ENCODE assay signal across 13 mouse cellular contexts in the genomic region with DNA sequence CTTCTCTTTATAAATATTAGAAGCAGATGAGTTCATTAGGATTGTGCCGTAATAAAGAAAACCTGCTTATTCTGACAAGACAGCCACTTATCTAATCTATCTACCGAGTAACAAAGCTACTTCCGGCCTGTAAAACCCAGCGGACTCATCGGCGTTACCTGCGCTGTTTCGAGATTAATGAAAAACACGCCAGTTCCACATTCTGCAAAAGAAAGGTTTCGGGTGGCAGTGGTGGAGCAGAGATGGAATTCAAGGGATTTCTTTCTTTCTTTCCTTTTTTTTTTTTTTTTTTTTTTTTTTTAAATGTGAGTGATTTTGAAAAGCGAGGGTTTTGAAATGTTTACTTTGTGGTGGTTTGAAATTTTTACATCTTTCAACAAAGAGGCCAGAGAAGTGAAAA.
DNase-seq lines count a peak whose midpoint lies in the region; ATAC-seq lines count a peak whose summit lies in the region.
"Had no signal": no experiment of that assay in that cellular context is flagged by ENCODE, and none has a peak within 500 bp of the region (broad histone marks: within the 10 kb centered on the region; RNA-seq: fewer than 3 reads in every experiment).

No protein-coding gene starts in this region.

- 38% methylated on average over 11 of the region's 11 CpGs for WGBS in kidney, embryonic 14.5 days
- 7% methylated on average over 11 of the region's 11 CpGs for WGBS in embryonic facial prominence, embryonic 13.5 days
- WGBS in intestine, embryonic 16.5 days = 29% methylated on average over 11 of the region's 11 CpGs
- WGBS in neural tube, embryonic 15.5 days = 39% methylated on average over 11 of the region's 11 CpGs

- 0 out of 2 replicates have a peak overlapping the region, but pooled peaks have one; percentile 12 for H3K4me2 ChIP-seq in kidney, embryonic 14.5 days (replicated peaks; ENCODE audit: low read depth, low read length)
- peak overlapping the region; percentile 59 for H3K4me2 ChIP-seq in embryonic facial prominence, embryonic 13.5 days
- H3K4me2 ChIP-seq in intestine, embryonic 16.5 days (ENCODE audit: low read depth, low read length) = 0 out of 2 replicates have a peak overlapping the region, but pooled peaks have one; percentile 10
- peak overlapping the region; percentile 37; the same call in 1 of the 2 replicates for H3K4me2 ChIP-seq in neural tube, embryonic 15.5 days
- H3K4me2 ChIP-seq: liver, embryonic 15.5 days had no signal

- intact Hi-C loops in left cerebral cortex, postnatal 10 days (cut with DNase I) = no loop called here

- H3K4me1 ChIP-seq in kidney, embryonic 14.5 days (ENCODE audit: control insufficient read depth, insufficient read depth, low read length) = peaks cover 14% of the 10 kb centered on the region
- peaks cover 79% of the 10 kb centered on the region for H3K4me1 ChIP-seq in embryonic facial prominence, embryonic 13.5 days
- peaks cover 4% of the 10 kb centered on the region for H3K4me1 ChIP-seq in intestine, embryonic 16.5 days (ENCODE audit: control insufficient read depth, insufficient read depth, low read length)
- H3K4me1 ChIP-seq in neural tube, embryonic 15.5 days = peaks cover 52% of the 10 kb centered on the region
- H3K4me1 ChIP-seq: liver, embryonic 15.5 days had no signal

- H3K4me3 ChIP-seq in kidney, embryonic 14.5 days (ENCODE audit: low read length) = peak overlapping the region; percentile 12; the same call in 1 of the 2 replicates
- H3K4me3 ChIP-seq in embryonic facial prominence, embryonic 13.5 days = peak overlapping the region; percentile 24
- no peak overlapping the region for H3K4me3 ChIP-seq in intestine, embryonic 16.5 days (ENCODE audit: low read length)
- H3K4me3 ChIP-seq in neural tube, embryonic 15.5 days (replicated peaks) = no peak overlapping the region
- H3K4me3 ChIP-seq: layer of hippocampus, adult 2 months; liver, embryonic 15.5 days had no signal

- ATAC-seq in kidney, embryonic 14.5 days (ENCODE audit: low FRiP score, low TSS enrichment) = no peak
- ATAC-seq in embryonic facial prominence, embryonic 13.5 days (ENCODE audit: insufficient number of reproducible peaks, insufficient read depth, low FRiP score, low TSS enrichment, low read depth) = no peak
- no peak for ATAC-seq in intestine, embryonic 16.5 days
- ATAC-seq in neural tube, embryonic 15.5 days (ENCODE audit: low FRiP score) = no peak

- H3K27me3 ChIP-seq in kidney, embryonic 14.5 days (ENCODE audit: control insufficient read depth, insufficient read depth, low read length) = peaks cover 32% of the 10 kb centered on the region
- peaks cover 28% of the 10 kb centered on the region for H3K27me3 ChIP-seq in embryonic facial prominence, embryonic 13.5 days
- peaks cover 4% of the 10 kb centered on the region for H3K27me3 ChIP-seq in intestine, embryonic 16.5 days (replicated peaks; ENCODE audit: control insufficient read depth, insufficient read depth, low read length)
- H3K27me3 ChIP-seq in neural tube, embryonic 15.5 days (replicated peaks) = peaks cover 22% of the 10 kb centered on the region; the same call in 1 of the 2 replicates

- H3K36me3 ChIP-seq in kidney, embryonic 14.5 days (ENCODE audit: control insufficient read depth, insufficient read depth, low read length) = no peaks in the 10 kb centered on the region
- no peaks in the 10 kb centered on the region for H3K36me3 ChIP-seq in embryonic facial prominence, embryonic 13.5 days
- H3K36me3 ChIP-seq in intestine, embryonic 16.5 days (ENCODE audit: control insufficient read depth, insufficient read depth, low read length) = no peaks in the 10 kb centered on the region
- no peaks in the 10 kb centered on the region for H3K36me3 ChIP-seq in neural tube, embryonic 15.5 days
- H3K36me3 ChIP-seq: G1E; liver, embryonic 15.5 days had no signal

- H3K27ac ChIP-seq in kidney, embryonic 14.5 days (ENCODE audit: low read depth, low read length) = no peak overlapping the region
- peak overlapping the region; percentile 91 for H3K27ac ChIP-seq in embryonic facial prominence, embryonic 13.5 days
- H3K27ac ChIP-seq in intestine, embryonic 16.5 days (ENCODE audit: low read length) = no peak overlapping the region
- H3K27ac ChIP-seq in neural tube, embryonic 15.5 days (replicated peaks) = no peak overlapping the region
- H3K27ac ChIP-seq: layer of hippocampus, adult 2 months; liver, embryonic 15.5 days had no signal

- no peaks in the 10 kb centered on the region for H3K9me3 ChIP-seq in kidney, embryonic 14.5 days (ENCODE audit: control insufficient read depth, low read length)
- H3K9me3 ChIP-seq in embryonic facial prominence, embryonic 13.5 days = no peaks in the 10 kb centered on the region
- no peaks in the 10 kb centered on the region for H3K9me3 ChIP-seq in intestine, embryonic 16.5 days (ENCODE audit: control insufficient read depth, low read length)
- no peaks in the 10 kb centered on the region for H3K9me3 ChIP-seq in neural tube, embryonic 15.5 days (replicated peaks)
- H3K9me3 ChIP-seq: G1E; liver, embryonic 15.5 days had no signal

- no peak overlapping the region for H3K9ac ChIP-seq in kidney, embryonic 14.5 days (ENCODE audit: low read depth, low read length)
- H3K9ac ChIP-seq in embryonic facial prominence, embryonic 13.5 days = no peak overlapping the region
- H3K9ac ChIP-seq in intestine, embryonic 16.5 days (ENCODE audit: low read depth, low read length) = no peak overlapping the region
- H3K9ac ChIP-seq in neural tube, embryonic 15.5 days (replicated peaks) = no peak overlapping the region
- H3K9ac ChIP-seq: liver, embryonic 15.5 days had no signal

- DNase-seq in kidney, postnatal 10 days = no peak
- no peak for DNase-seq in left cerebral cortex, postnatal 10 days (ENCODE audit: extremely low spot score in 1 of 2, low spot score in 2 of 2)
- no peak for DNase-seq in layer of hippocampus, adult 8-10 months (ENCODE audit: low spot score in 2 of 2)
- DNase-seq: adrenal gland, postnatal 36 days; heart, postnatal 4 days; right cerebral cortex, postnatal 4 days had no signal

Comparison
In these comparisons a context has a peak if more than half of its experiments do, and no peak if none do; other contexts are left out.
1. H3K4me3 ChIP-seq: peak in kidney, embryonic 14.5 days (single experiment) and embryonic facial prominence, embryonic 13.5 days (single experiment); none in intestine, embryonic 16.5 days (single experiment) and neural tube, embryonic 15.5 days (single experiment).
2. Peak in every context shown above with its lines, with median percentiles within 50 percentile points of each other: H3K4me2 ChIP-seq.